Mouse (Mus musculus) liver, adult 2 months (tissue): ENCODE measurements around the gene Sycp2l.

ENCODE experiments used
- CTCF ChIP-seq: fragments of 200-500 bp; IDR thresholded peaks from 2 replicates; pipeline ENCODE4 v1.5.1; 2011; ENCODE audit warnings: low read depth, low read length, control low read depth
- POLR2A ChIP-seq: fragments of 200-500 bp; IDR thresholded peaks from 2 replicates; pipeline ENCODE4 v1.6.1; 2011; ENCODE audit warnings: low read length, control low read depth; ENCODE audit not compliant: insufficient read depth; ENCODE audit errors: extremely low read depth

DNA sequence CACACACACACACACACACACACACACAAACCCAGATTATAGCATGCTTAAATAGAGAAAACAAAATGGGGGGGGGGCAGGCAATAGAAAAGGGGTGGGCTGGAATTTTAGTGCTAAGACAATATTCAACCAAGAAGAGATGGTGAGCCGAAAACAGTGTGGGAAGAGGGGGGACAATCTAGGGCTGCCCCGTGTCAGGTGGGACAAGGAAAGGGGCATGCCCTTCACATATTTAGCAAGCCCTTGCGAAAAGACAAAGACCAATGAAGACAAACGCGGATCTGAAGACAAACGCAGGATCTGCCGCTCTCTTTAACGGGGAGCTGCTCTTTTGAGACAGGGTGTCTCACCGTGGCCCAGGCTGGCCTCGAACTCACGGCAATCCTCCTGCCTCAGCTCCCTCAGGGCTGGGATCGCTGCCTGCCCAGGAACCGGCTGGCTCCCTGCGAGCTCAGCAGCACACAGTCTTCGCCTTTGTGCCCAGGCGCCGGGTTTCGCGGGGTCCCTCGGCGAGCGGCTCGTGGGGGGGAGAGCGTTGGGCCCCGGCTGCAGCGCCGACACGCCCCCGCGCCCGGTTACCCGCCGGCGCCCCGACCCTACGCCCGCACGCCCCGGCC, 105.7 kb downstream of the Sycp2l start:
- no peak for TF ChIP-seq CTCF
- TF ChIP-seq POLR2A: no peak
